Mouse (Mus musculus) hindbrain, embryonic 12.5 days (tissue): Measurements from ENCODE around the gene Mtfr2. TPM values are rescaled to one million over a fixed set of nuclear protein-coding genes. Genes with fewer than 3 reads are reported as not detected.

ENCODE experiments used
- ATAC-seq: fragments of 200-750 bp; cut with Nextera tagmentation; 2 replicates; pipeline ENCODE4 v1.8.0; 2017; ENCODE audit warnings: moderate TSS enrichment; ENCODE audit not compliant: low FRiP score
- H3K27ac ChIP-seq: fragments of 300-500 bp; sonication (generic); 2 replicates; pipeline ENCODE4 v1.5.1; 2016; ENCODE audit warnings: mild to moderate bottlenecking
- H3K27me3 ChIP-seq: fragments of 300-500 bp; sonication (generic); 2 replicates; pipeline ENCODE4 v1.6.1; 2016; ENCODE audit warnings: mild to moderate bottlenecking
- H3K36me3 ChIP-seq: fragments of 300-500 bp; sonication (generic); 2 replicates; pipeline ENCODE4 v1.6.1; 2016; ENCODE audit warnings: mild to moderate bottlenecking
- H3K4me1 ChIP-seq: fragments of 300-500 bp; sonication (generic); 2 replicates; pipeline ENCODE4 v1.6.1; 2016
- H3K4me2 ChIP-seq: fragments of 300-500 bp; sonication (generic); replicated peaks from 2 replicates; pipeline ENCODE4 v1.6.1; 2016; ENCODE audit warnings: mild to moderate bottlenecking
- H3K4me3 ChIP-seq: fragments of 300-500 bp; sonication (generic); 2 replicates; pipeline ENCODE4 v1.5.1; 2016; ENCODE audit warnings: mild to moderate bottlenecking
- H3K9ac ChIP-seq: fragments of 300-500 bp; sonication (generic); 2 replicates; pipeline ENCODE4 v1.6.1; 2016; ENCODE audit warnings: mild to moderate bottlenecking, moderate library complexity
- H3K9me3 ChIP-seq: fragments of 300-500 bp; sonication (generic); replicated peaks from 2 replicates; pipeline ENCODE4 v1.6.1; 2016; ENCODE audit warnings: mild to moderate bottlenecking
- WGBS: fragments of 180-500 bp; shearing (Covaris S2); methylation state at CpG from one replicate; pipeline ENCODE4 v1.1.7; 2016; 5-methylcytosine and 5-hydroxymethylcytosine counted together
- polyA plus RNA-seq: library from polyadenylated mRNA; unstranded; fragments of >200 nt; fragmentation: Nextera tagmentation; extraction: Ambion mirVana; gene quantifications from 2 replicates; pipeline ENCODE4 v1.2.1, GENCODE M21; 2016

The Mtfr2 gene
- polyA plus RNA-seq, 1 experiment from 2014 or later, result 1.7 TPM

GRCm38 (mm10) chr10:20331262-20331661 is 16.3 kb upstream of the Mtfr2 start:
- no peak overlapping the region for H3K9ac ChIP-seq
- no peak for ATAC-seq
- H3K4me1 ChIP-seq, result no peaks in the 10 kb centered on the region
- no peaks in the 10 kb centered on the region for H3K9me3 ChIP-seq
- no peak overlapping the region for H3K27ac ChIP-seq
- H3K36me3 ChIP-seq, result peaks cover 56% of the 10 kb centered on the region
- H3K27me3 ChIP-seq, result no peaks in the 10 kb centered on the region
- WGBS, result 89% methylated on average over 2 of the region's 2 CpGs
- no peak overlapping the region for H3K4me2 ChIP-seq
- no peak overlapping the region for H3K4me3 ChIP-seq

- no peak overlapping the region for H3K9ac ChIP-seq
- no peak overlapping the region for H3K27ac ChIP-seq
- no peak overlapping the region for H3K4me3 ChIP-seq
- peaks cover 66% of the 10 kb centered on the region for H3K36me3 ChIP-seq
- ATAC-seq, result no peak
- WGBS, result 87% methylated on average over 7 of the region's 7 CpGs
- H3K4me2 ChIP-seq, result no peak overlapping the region
- no peaks in the 10 kb centered on the region for H3K9me3 ChIP-seq
- no peaks in the 10 kb centered on the region for H3K27me3 ChIP-seq
- no peaks in the 10 kb centered on the region for H3K4me1 ChIP-seq
Measured at GRCm38 (mm10) chr10:20337872-20338271, 9.7 kb upstream of the Mtfr2 start.

GRCm38 (mm10) chr10:20345736-20346135 is 1.8 kb upstream of the Mtfr2 start:
- Histone ChIP-seq H3K4me1 (peaks cover 10% of the 10 kb centered on the region; the same call in 1 of the 2 replicates), H3K27me3 (no peaks in the 10 kb centered on the region), H3K9ac (no peak overlapping the region), H3K9me3 (no peaks in the 10 kb centered on the region), H3K4me3 (no peak overlapping the region), H3K4me2 (no peak overlapping the region), H3K36me3 (peaks cover 31% of the 10 kb centered on the region), H3K27ac (no peak overlapping the region)
- 76% methylated on average over 1 of the region's 1 CpGs for WGBS
- no peak for ATAC-seq

GRCm38 (mm10) chr10:20348894-20349293 is 1.3 kb downstream of the Mtfr2 start:
- no peak overlapping the region for H3K9ac ChIP-seq
- 92% methylated on average over 2 of the region's 2 CpGs for WGBS
- H3K9me3 ChIP-seq, result no peaks in the 10 kb centered on the region
- H3K4me3 ChIP-seq, result no peak overlapping the region
- H3K27ac ChIP-seq, result no peak overlapping the region
- ATAC-seq, result no peak
- H3K4me1 ChIP-seq, result peaks cover 10% of the 10 kb centered on the region; the same call in 1 of the 2 replicates
- no peak overlapping the region for H3K4me2 ChIP-seq
- H3K27me3 ChIP-seq, result no peaks in the 10 kb centered on the region
- H3K36me3 ChIP-seq, result peaks cover 9% of the 10 kb centered on the region

GRCm38 (mm10) chr10:20361542-20362449 is 14.2 kb downstream of the Mtfr2 start:
- Histone ChIP-seq H3K27ac (no peak overlapping the region), H3K4me3 (no peak overlapping the region), H3K27me3 (no peaks in the 10 kb centered on the region), H3K36me3 (peaks cover 10% of the 10 kb centered on the region), H3K4me1 (no peaks in the 10 kb centered on the region), H3K4me2 (no peak overlapping the region), H3K9me3 (no peaks in the 10 kb centered on the region), H3K9ac (no peak overlapping the region)
- 64% methylated on average over 10 of the region's 10 CpGs for WGBS
- ATAC-seq, result no peak; the same call in 1 of the 2 replicates

GRCm38 (mm10) chr10:20362450-20363118 is 15.0 kb downstream of the Mtfr2 start:
- no peak overlapping the region for H3K4me2 ChIP-seq
- WGBS, result 82% methylated on average over 4 of the region's 4 CpGs

GRCm38 (mm10) chr10:20372046-20372445 is 24.5 kb downstream of the Mtfr2 start:
- WGBS, result 90% methylated on average over 5 of the region's 5 CpGs
- Histone ChIP-seq H3K4me2 (no peak overlapping the region), H3K36me3 (no peaks in the 10 kb centered on the region), H3K4me3 (no peak overlapping the region), H3K27ac (no peak overlapping the region), H3K27me3 (no peaks in the 10 kb centered on the region), H3K4me1 (no peaks in the 10 kb centered on the region), H3K9ac (no peak overlapping the region), H3K9me3 (peaks cover 5% of the 10 kb centered on the region; the same call in 1 of the 2 replicates)
- ATAC-seq, result no peak

More at GRCm38 (mm10) chr10:20362450-20363118, 15.0 kb downstream of the Mtfr2 start:
- Histone ChIP-seq H3K4me3 (no peak overlapping the region), H3K36me3 (peaks cover 9% of the 10 kb centered on the region), H3K4me1 (no peaks in the 10 kb centered on the region), H3K27ac (no peak overlapping the region), H3K9ac (no peak overlapping the region), H3K27me3 (no peaks in the 10 kb centered on the region), H3K9me3 (peaks cover 2% of the 10 kb centered on the region; the same call in 1 of the 2 replicates)
- no peak; the same call in 1 of the 2 replicates for ATAC-seq

GRCm38 (mm10) chr10:20377621-20378020 is 30.1 kb downstream of the Mtfr2 start:
- no peak for ATAC-seq
- Histone ChIP-seq H3K9ac (no peak overlapping the region), H3K4me1 (0 out of 2 replicates have a peak, but pooled peaks cover 3% of the 10 kb centered on the region), H3K9me3 (no peaks in the 10 kb centered on the region), H3K36me3 (no peaks in the 10 kb centered on the region), H3K27ac (no peak overlapping the region), H3K4me2 (no peak overlapping the region), H3K27me3 (no peaks in the 10 kb centered on the region), H3K4me3 (no peak overlapping the region)
- WGBS, result 90% methylated on average over 9 of the region's 9 CpGs

- WGBS, result 78% methylated on average over 9 of the region's 9 CpGs
- 0 out of 2 replicates have a peak, but pooled peaks cover 7% of the 10 kb centered on the region for H3K4me1 ChIP-seq
- no peaks in the 10 kb centered on the region for H3K27me3 ChIP-seq
- ATAC-seq, result no peak
- H3K36me3 ChIP-seq, result no peaks in the 10 kb centered on the region
- H3K9me3 ChIP-seq, result no peaks in the 10 kb centered on the region
- H3K4me2 ChIP-seq, result no peak overlapping the region
- H3K9ac ChIP-seq, result no peak overlapping the region
- no peak overlapping the region for H3K4me3 ChIP-seq
- no peak overlapping the region for H3K27ac ChIP-seq
Measured at GRCm38 (mm10) chr10:20379071-20379735, 31.6 kb downstream of the Mtfr2 start.

- H3K4me2 ChIP-seq, result no peak overlapping the region
- H3K9ac ChIP-seq, result no peak overlapping the region
- H3K4me1 ChIP-seq, result 0 out of 2 replicates have a peak, but pooled peaks cover 7% of the 10 kb centered on the region
- no peak overlapping the region for H3K4me3 ChIP-seq
- H3K27me3 ChIP-seq, result no peaks in the 10 kb centered on the region
- no peak overlapping the region for H3K27ac ChIP-seq
- H3K9me3 ChIP-seq, result no peaks in the 10 kb centered on the region
- H3K36me3 ChIP-seq, result no peaks in the 10 kb centered on the region
- ATAC-seq, result no peak
- 85% methylated on average over 3 of the region's 3 CpGs for WGBS
Measured at GRCm38 (mm10) chr10:20380798-20381197, 33.2 kb downstream of the Mtfr2 start.

- Histone ChIP-seq H3K9ac (no peak overlapping the region), H3K27me3 (no peaks in the 10 kb centered on the region), H3K4me1 (0 out of 2 replicates have a peak, but pooled peaks cover 7% of the 10 kb centered on the region), H3K4me2 (no peak overlapping the region), H3K27ac (no peak overlapping the region), H3K36me3 (no peaks in the 10 kb centered on the region), H3K4me3 (no peak overlapping the region), H3K9me3 (no peaks in the 10 kb centered on the region)
- 88% methylated on average over 3 of the region's 3 CpGs for WGBS
- no peak for ATAC-seq
Measured at GRCm38 (mm10) chr10:20381352-20381751, 33.8 kb downstream of the Mtfr2 start.
